Mouse (Mus musculus) embryo, embryonic 11 days (tissue): ENCODE results near the gene Tnfaip8l2.

Experiments used
- DNase-seq: peaks from one replicate; pipeline ENCODE4 v3.0.0-alpha.2; 2015

Gene Tnfaip8l2

GRCm38 (mm10) chr3:95141952-95142616 is at the start of gene Tnfaip8l2:
TSS of gene Tnfaip8l2 (minus strand) at chr3:95142360.
- no peak for DNase-seq

- DNase-seq, result no peak
These were observed 44.7 kb upstream of the Tnfaip8l2 start for GRCm38 (mm10) chr3:95186888-95187287.

- no peak for DNase-seq
These were observed 43.9 kb upstream of the Tnfaip8l2 start for GRCm38 (mm10) chr3:95186100-95186499.

GRCm38 (mm10) chr3:95184796-95185577 is 42.8 kb upstream of the Tnfaip8l2 start:
- no peak for DNase-seq

GRCm38 (mm10) chr3:95181841-95182240 is 39.7 kb upstream of the Tnfaip8l2 start:
- DNase-seq, result no peak

- DNase-seq, result no peak
These were observed 37.7 kb upstream of the Tnfaip8l2 start for GRCm38 (mm10) chr3:95179890-95180289.

- DNase-seq, result no peak
These were observed 36.8 kb upstream of the Tnfaip8l2 start for GRCm38 (mm10) chr3:95178948-95179347.

GRCm38 (mm10) chr3:95177583-95177982 is 35.4 kb upstream of the Tnfaip8l2 start:
- DNase-seq, result no peak

- DNase-seq, result no peak
These were observed 34.3 kb upstream of the Tnfaip8l2 start for GRCm38 (mm10) chr3:95176500-95176899.

- DNase-seq, result peak; percentile 84
These were observed 31.9 kb upstream of the Tnfaip8l2 start for GRCm38 (mm10) chr3:95174011-95174592.

GRCm38 (mm10) chr3:95173256-95173949 is 31.2 kb upstream of the Tnfaip8l2 start:
- DNase-seq, result peak; percentile 43

- peak; percentile 10 for DNase-seq
These were observed 30.5 kb upstream of the Tnfaip8l2 start for GRCm38 (mm10) chr3:95172526-95173255.

- DNase-seq, result no peak
These were observed 28.9 kb upstream of the Tnfaip8l2 start for GRCm38 (mm10) chr3:95171105-95171504.

GRCm38 (mm10) chr3:95169996-95170395 is 27.8 kb upstream of the Tnfaip8l2 start:
- DNase-seq, result no peak

- no peak for DNase-seq
These were observed 22.7 kb upstream of the Tnfaip8l2 start for GRCm38 (mm10) chr3:95164840-95165239.

- DNase-seq, result no peak
These were observed 22.0 kb upstream of the Tnfaip8l2 start for GRCm38 (mm10) chr3:95164256-95164550.

GRCm38 (mm10) chr3:95163419-95164255 is 21.5 kb upstream of the Tnfaip8l2 start:
- DNase-seq, result no peak

GRCm38 (mm10) chr3:95162345-95162628 is 20.1 kb upstream of the Tnfaip8l2 start:
- DNase-seq, result no peak

GRCm38 (mm10) chr3:95161618-95162344 is 19.6 kb upstream of the Tnfaip8l2 start:
- DNase-seq, result peak; percentile 20

GRCm38 (mm10) chr3:95161041-95161551 is 18.9 kb upstream of the Tnfaip8l2 start:
- peak; percentile 50 for DNase-seq
